Mouse (Mus musculus) layer of hippocampus, postnatal 14 days (tissue): ENCODE data around the gene Dbn1. TPM values are rescaled to one million over a fixed set of nuclear protein-coding genes. Genes with fewer than 3 reads are reported as not detected.
"Not testable (repeated sequence)": the region's sequence is repeated elsewhere in the genome, so short reads cannot be mapped to it uniquely, and the experiment has no call there.

Source experiments
- DNase-seq, 2 experiments: peaks; one replicate each; pipeline ENCODE4 v3.0.0; 2021 to 2022; ENCODE audit warnings: low spot score in 2 of 2, mixed read lengths in 1 of 2
- total RNA-seq, 2 experiments: library from RNA; stranded (reverse); gene quantifications; 2 replicates each; pipeline ENCODE4 v1.2.3; 2021

Dbn1 gene
- total RNA-seq, 2 experiments from 2014 or later, result 335 to 353 TPM

DNA sequence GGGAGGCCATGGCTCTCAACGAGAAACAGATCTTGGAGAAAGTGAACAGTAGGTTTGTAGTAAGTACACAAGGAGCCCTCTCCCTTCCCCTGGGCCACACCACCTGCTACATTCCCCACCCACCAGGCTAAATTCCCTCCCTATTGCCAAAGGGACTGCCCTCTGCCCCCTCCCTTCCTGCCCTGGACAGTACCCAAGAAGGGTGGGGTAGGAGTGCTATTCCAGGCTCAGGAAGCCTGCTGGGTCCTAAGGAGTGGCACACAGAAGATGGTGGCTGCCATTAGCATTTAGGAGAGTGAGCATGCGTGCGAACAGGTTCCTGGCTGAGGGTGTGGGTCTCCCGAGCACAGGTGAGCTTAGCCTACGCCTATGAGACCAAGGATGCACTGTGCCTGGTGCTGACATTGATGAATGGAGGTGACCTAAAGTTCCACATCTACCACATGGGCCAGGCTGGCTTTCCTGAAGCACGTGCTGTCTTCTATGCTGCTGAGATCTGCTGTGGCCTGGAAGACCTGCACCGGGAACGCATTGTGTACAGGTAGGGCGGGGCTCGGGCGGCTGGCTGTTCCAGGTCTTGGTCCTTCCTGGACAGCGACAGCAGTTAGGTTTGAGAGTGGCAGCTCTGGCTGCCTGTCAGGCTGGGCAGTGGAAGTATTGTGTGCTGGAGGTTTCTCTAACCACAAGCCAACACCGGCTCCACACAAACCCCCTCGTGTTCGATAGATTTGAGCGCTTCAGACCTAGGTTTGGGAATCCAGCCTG, 35.9 kb downstream of the Dbn1 start:
- no peak for DNase-seq

DNA sequence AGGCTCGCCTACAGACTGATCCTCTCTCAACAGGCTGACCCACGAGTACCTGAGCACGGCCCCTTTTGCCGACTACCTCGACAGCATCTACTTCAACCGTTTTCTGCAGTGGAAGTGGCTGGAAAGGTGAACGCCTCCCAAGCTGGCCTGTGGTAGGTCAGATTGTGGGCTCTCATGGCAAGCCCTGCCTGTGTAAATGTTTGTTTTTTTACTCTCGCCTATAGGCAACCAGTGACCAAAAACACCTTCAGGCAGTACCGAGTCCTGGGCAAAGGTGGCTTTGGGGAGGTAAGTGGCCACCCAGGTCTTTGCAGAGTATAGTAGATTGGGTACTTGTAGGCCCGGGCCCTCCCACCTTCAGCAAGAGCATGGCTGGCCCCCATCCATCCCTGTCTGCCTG, 36.6 kb downstream of the Dbn1 start:
- DNase-seq, result no peak

DNA sequence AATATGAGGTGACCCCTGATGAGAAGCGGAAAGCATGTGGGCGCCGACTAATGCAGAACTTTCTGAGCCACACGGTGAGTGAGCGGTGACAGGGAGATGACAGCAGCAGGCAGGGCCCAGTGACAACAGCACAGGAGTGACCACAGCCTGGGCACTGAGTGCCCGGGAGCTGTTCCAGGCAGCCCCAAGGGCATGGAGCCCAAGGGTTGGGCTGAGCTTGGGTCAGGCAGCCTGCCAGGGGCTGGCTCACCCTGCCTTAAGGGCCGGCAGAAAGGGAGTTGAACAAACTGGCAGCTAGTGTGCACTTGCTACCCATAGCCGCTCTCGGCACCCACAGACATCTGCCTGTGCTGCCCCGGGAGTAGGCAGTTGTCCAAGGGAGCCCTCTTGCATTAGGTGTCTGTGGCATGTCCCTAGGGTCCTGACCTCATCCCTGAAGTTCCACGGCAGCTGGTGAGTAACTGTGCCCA, 37.4 kb downstream of the Dbn1 start:
- DNase-seq, result peak; percentile 48 to 69

DNA sequence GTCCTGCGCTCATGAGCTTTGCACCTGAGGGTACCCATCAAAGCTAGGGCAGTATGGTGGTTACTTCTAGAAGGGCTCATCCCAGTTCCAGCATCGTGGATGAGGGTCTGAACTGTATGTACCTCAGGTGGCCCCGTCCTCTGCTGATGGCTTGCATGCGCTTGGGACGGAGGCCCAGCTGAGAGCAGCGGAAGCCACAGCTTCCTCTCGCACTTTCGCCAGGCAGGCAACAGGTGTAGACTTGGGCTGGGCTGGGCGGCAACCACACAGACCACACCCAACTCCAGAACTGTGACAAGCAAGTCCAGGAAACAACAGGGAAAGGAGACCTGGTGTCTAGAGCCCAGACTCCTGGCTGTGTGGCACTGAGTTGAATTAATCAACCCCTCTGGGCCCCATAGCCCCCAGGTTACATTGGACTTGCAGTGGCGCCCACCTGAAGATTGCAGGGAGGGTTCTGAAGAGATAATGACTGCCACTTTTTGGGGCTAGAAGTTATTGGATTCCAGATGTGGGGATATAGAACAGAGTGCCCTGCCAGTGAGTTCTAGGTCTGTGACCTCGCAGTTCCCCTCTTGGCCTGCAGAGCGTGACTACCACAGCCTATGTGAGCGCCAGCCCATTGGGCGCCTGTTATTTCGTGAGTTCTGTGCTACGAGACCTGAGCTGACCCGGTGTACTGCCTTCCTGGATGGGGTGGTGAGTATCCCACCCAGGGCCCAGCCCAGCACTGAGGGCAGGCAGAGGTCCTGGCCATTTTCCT, 38.1 kb downstream of the Dbn1 start:
- DNase-seq, result no peak

DNA sequence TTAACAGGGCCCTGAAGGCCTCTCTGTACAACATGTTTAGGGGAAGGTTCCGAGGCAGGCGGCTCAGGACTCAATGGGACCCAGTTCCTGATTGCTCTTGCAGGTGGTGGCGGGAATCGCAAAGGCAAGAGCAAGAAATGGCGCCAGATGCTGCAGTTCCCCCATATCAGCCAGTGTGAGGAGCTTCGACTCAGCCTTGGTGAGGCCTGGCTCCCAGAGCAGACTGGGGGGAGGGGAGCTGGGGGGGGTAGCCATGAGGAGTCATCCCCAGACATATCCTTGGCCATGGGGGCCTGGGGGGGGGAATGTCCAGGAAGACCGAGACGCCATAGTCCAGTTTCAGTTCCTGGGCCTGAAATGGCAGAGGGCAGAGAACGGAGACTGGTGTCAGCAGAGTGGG, 38.7 kb downstream of the Dbn1 start:
- DNase-seq, result no peak

DNA sequence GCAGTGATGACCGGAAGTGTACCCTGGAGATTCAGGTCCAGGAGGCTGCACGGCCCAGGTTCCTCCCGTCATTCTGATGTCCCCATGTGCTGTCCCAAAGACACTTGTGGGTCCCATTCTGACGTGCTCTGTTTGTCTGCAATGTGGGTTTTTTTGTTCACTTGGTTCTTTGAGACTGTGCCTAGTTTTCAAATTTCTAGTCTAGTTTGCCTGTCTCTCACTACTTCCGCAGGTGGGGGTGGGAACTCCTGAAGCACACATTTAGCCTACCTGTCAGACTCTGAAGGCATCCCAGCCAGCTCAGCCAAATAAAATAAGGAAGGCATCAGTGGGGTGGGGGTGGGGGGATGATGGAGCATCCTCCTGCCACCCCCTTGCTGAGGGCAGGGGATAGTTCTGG, 39.8 kb downstream of the Dbn1 start:
- DNase-seq, result no peak

DNA sequence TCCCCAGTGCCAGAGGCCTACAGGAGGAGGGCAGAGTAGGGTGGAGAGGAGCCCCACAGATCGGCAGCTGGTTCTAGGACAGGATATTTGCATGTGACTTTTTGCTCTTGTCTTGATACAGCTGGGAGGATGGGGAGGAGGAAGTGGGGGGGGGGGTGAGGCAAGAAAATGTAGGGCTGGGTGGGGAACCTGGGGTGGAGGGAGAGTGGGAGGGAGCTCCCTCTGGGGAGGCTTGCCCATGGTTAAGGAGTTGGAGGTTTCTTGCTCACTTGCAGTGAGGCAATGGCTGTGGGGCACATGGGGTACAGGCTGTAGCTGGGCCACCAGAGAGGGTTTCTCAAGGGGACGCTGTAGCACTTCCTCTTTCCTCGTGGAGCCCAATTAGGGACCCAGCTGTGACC, 40.4 kb downstream of the Dbn1 start:
- DNase-seq, result no peak

DNA sequence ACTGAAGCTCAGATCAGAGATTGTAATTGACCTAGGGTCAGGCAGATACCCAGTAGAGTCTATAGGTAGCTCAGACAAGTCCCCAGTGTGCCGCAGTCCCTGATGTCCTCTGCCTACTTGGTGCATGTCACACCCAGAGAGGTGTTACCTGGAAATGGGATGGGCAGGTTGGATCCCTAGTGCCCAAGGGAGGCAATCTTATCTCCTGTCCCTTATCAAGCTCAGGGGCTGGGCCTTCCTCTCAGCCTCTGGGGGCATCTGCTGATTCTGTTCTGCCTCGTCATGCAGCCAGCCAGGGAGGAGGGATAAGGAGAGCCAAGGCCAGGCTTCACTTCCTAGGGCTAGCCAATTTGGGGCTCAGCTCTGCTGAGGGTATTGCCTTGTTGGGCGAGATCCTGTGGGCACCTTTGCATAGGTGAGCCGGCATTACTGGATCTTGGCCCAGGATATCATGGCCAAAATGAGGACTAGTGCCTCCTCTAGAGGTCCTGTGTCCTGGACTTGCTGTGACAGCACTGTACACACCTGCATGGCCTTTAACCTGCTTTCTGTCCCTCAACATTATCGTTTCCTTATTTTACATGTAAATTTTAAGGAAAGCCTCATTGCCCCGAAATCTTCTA, 41.3 kb downstream of the Dbn1 start:
- no peak for DNase-seq

DNA sequence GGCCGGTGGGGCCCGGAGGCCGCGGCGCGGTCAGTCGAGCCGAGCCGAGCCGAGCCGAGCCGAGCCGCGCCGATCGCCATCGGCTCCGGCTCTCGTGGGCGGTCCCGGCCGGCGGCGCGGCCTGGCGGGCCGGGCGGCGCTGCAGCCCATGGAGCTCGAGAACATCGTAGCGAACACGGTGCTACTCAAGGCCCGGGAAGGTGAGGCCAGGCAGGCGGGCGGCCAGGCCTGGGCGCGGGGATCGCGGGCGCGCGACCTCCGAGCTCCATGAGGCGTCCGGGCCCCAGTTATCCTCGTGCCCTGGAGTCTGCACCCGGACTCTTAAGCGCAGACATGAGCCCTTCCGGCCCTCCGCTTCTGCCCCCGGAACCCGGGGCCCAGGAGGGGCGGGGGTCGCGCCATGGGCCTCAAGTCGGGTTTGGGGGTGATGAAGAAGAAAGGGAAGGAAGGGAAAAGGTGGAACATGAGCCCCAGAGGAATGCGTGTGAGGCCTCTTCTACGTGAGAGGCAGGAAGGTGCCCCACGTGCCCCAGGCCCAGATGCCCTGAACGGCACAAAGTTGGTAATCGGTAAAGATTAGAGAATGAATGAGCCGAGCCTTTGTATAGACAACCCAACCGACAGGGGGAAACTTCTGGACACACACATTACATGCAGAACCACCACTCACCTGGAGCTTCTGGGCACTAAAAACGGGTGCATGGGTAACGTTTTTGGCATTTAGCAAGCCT, 42.4 kb downstream of the Dbn1 start:
- no peak for DNase-seq

DNA sequence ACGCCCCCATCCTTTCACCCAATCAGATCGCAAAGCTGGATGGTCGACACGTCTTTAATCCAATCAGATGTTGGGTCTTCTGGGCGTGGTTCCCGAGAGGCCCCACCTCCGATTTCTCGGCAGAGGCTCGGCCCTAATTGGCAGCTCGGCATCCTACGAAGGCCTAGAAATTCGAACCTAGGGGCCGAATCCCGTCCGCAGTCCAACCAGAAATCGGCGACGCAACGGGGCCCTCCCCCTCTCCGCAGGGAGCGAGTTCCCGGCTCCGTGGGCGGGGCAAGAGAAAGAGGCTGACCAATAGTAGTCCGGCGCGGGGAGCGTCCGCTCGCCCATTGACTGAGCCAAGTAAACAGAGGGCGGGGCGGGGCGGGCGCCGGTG, 43.0 kb downstream of the Dbn1 start, which contains the start of gene Grk6:
Gene Grk6 (plus strand): TSS at position 136 of the 379 bp plus-strand sequence.
- DNase-seq, result peak; percentile 99 to 100

DNA sequence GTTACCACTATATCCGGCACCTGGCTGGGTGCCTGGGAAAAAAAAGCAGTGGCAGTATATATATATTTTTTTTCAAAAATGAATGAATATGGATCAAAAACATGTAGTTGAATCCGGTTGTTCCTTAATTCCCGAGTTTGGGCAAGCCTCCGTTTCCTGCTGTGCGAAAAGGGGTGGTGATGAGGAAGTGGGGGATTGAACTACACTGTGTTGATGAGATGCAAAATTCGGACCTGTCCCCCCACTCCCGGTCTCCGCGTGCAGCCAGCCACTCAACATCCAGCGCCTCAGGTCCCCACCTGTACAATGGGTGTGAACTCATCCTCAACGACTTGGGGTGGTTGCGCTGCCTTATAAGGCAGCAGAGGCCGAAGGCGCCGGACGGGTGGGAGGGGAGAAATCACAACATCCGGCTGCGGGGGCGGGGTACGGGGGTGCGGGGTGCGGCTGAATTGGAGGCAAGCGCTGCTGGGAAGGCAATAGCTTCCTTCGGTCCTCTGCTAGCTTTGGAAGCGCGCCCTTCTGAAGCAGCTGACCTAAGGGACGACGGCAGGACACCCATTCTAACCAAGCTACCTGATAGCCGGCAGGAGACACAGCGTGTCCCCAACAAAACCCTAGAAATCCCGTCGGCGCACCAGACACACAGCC, 43.5 kb downstream of the Dbn1 start:
- DNase-seq, result no peak

DNA sequence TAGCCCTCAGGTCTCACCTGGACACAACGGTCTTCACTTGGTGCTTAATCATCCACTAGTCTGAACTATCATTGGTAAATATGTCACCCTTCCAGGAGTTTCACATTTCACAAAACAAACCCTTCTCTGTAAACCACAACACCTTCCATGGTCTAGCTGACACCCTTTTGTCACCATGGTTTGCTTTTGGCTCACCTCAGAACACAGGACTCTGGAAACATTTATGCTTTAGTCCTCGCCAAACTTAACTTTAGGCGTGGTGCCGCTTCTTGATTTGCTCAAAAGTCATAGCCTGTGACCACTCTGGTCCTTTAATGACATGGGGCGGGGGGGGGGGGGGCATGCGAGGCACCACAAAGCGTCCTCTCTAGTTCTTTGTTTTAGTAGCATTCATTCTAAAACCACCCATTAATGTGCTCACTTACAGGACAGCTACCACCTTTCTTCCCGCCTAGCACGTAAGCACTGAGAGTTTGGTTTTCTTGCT, 44.1 kb downstream of the Dbn1 start:
- no peak for DNase-seq

DNA sequence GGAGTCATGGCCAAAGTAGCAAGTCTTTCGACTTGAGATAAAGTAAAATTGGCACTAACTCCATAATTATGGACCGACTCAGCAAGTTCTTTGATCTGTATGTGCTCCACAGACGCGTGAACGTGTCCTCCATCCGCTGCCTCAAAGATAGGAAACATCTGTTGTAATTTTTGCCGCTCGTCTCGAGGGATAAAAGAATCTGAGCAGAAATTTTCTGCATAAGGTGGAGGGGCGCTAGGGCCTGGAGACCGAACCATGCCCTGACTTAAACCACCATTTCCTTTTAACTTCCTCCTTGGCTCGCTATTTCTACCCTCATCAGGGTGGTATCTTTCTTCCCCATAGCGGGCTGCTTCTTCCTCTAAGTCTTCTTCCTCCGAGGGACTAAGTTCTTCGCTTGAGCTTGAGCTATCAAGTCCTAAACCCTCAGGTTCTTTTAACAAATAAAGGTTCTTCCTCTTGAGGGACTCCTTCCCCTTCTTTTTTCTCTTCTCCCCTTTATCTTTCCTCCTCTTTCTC, 50.7 kb downstream of the Dbn1 start:
- DNase-seq, result not testable (repeated sequence)

DNA sequence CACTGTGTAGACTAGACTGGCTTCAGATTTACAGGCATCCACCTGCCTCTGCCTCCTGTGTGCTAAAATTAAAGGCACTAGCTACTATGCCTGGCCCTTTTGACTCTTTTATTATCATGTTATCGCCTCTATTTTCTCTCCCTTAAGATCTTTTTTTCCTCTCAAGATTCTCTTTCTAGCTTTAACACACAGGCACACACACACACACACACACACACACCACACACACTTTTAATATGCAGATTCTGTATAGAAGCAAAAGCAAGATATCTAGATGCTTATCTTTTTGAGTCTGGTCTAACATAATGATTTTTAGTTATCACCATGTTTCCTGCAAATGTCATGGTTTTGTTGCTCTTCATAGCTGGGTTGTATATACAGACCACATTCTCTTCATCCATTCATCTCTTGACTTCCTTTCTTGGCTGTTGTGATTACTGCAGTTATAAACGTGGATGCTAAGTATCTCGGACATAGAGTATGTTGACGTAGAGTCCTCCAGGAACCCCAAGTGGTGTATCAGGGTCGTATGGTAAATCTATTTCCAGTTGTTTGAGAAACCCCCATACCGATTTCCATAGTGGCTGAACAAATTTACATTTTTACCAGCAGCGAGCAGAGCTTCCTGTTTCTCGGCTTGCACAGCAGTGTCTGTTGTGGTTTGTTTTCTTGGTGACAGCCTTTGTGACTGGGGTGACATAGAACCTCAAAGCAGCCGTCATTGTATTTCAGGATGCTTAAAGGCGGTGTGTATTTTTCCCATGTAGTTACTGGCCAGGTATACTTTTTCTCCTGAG, 55.8 kb downstream of the Dbn1 start:
- no peak for DNase-seq

DNA sequence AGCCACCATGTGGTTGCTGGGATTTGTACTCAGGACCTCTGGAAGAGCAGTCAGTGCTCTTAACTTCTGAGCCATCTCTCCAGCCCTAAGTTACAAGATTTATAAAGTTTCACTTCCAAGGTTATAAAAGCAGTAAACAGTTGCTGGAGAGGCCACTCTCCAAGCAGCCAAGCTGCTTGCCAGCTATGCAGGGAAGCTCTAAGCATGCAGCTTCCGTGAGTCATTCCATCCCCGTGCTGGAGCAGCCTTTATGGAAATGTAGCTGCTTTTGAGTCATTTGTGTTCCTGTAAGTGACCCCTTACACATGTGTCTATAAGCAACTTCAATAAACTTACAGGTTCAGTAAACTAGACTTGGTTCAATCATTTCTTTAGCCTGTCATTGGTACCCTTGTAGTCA, 57.3 kb downstream of the Dbn1 start:
- no peak for DNase-seq

DNA sequence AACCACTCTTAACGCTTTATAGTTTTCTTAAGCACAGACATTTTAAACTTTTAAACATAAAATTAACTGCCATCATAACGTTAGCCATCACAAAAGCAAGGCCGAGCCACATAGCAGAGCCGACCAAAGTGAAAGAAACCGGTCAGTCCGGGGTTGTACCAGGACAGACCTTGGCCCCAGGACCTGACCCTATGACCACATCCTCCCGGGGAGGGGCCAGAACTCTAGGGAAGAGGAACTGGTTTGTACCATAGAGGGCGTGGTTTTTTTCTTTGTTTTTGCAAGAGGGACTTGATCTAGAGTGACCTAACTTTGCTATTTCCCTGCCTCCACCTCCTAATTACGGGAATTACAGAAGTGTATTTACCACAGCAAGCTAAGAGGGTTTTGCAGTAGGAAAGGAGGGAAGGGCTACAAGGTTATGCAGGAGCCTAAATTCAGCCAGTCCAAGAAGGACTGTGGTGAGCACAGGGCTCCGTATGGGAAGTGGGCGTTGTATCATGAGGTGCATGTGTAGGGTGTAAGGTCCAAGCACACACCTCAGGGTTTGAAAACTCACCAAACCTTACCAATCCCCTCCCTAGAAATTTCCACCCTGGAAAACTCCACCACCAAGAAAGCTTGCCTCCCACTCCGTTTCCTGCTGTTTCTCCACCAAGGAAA, 58.6 kb downstream of the Dbn1 start:
- DNase-seq, result no peak

DNA sequence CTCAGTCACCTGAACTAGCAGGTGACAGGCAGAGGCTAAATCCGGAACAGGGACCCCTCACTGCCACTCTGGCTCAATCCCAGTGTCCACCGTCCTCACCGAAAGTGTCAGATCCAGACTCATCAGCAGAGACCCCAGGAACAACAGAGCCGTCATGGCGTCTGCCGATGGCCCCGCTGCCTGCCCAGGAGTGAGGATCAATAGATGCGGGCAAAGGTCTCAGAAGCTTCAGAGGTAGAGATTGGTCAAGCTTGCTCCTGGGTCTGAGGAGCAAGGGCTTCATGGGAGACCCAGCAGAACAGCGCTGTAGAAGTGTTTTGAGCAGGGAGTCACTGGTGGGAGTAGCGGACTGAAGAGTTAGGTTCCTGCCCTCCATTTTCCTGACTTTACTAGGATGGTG, 61.3 kb downstream of the Dbn1 start, which contains the start of gene F12:
Gene F12 (minus strand): TSS at position 181 of the 400 bp plus-strand sequence.
- no peak for DNase-seq
